Mouse (Mus musculus) E14TG2a.4 (cell line): ENCODE measurements around the gene Gm49318.

Source experiments
- H3K27me3 ChIP-seq: 2 replicates; pipeline ENCODE4 v1.6.1; 2014; ENCODE audit warnings: low read length, control low read depth; ENCODE audit not compliant: insufficient read depth
- H3K36me3 ChIP-seq: 2 replicates; pipeline ENCODE4 v1.6.1; 2014; ENCODE audit warnings: low read length, control low read depth; ENCODE audit not compliant: insufficient read depth
- H3K4me1 ChIP-seq: replicated peaks from 2 replicates; pipeline ENCODE4 v1.6.1; 2014; ENCODE audit warnings: low read depth, low read length, control low read depth
- H3K4me3 ChIP-seq: replicated peaks from 2 replicates; pipeline ENCODE4 v1.5.1; 2014; ENCODE audit warnings: mild to moderate bottlenecking, low read length
- H3K9me3 ChIP-seq: 2 replicates; pipeline ENCODE4 v1.6.1; 2014; ENCODE audit warnings: low read length, control low read depth
- CTCF ChIP-seq: conservative IDR thresholded peaks from 2 replicates; pipeline ENCODE4 v1.5.1; 2014; ENCODE audit warnings: low read length
- NANOG ChIP-seq: IDR thresholded peaks from 2 replicates; pipeline ENCODE4 v1.6.1; 2014; ENCODE audit warnings: borderline replicate concordance, low read length, mixed read lengths
- POU5F1 ChIP-seq: IDR thresholded peaks from 2 replicates; pipeline ENCODE4 v1.6.1; 2014; ENCODE audit warnings: low read length, borderline replicate concordance

Gm49318 gene

GRCm38 (mm10) chr9:22030386-22030785, 40.7 kb downstream of the Gm49318 start:
- peaks cover 58% of the 10 kb centered on the region for H3K4me1 ChIP-seq
- 0 out of 2 replicates have a peak, but pooled peaks cover 2% of the 10 kb centered on the region for H3K9me3 ChIP-seq
- peaks cover 41% of the 10 kb centered on the region for H3K36me3 ChIP-seq
- no peak for TF ChIP-seq NANOG
- no peak for TF ChIP-seq CTCF
- TF ChIP-seq POU5F1 = no peak
- no peak overlapping the region for H3K4me3 ChIP-seq
- H3K27me3 ChIP-seq = no peaks in the 10 kb centered on the region

- H3K4me3 ChIP-seq = no peak overlapping the region
- 0 out of 2 replicates have a peak, but pooled peaks cover 2% of the 10 kb centered on the region for H3K9me3 ChIP-seq
- H3K36me3 ChIP-seq = peaks cover 42% of the 10 kb centered on the region
- no peak for TF ChIP-seq NANOG
- TF ChIP-seq POU5F1 = no peak
- no peak for TF ChIP-seq CTCF
- no peaks in the 10 kb centered on the region for H3K27me3 ChIP-seq
- peaks cover 53% of the 10 kb centered on the region for H3K4me1 ChIP-seq
Observed at GRCm38 (mm10) chr9:22028467-22028866, 42.6 kb downstream of the Gm49318 start.

DNA sequence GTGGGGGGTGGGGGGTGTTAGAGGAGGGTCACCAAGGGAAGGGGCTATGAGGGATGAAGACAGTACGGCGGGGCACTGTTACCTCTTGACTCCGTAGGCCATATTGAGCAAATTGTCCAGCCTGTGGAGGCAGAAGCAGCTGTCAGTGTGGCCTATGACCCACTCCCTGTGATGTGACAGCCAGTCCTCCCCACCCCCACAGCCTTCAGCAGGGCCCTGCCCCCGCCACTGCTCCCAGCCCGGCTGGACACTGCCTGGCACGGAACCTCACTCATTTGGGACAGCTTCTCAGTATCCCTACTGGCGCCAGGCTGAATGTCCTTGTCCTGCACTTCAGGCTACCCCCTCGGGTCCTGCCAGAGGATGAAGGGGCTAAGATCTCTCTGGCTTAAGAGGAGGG, 46.5 kb downstream of the Gm49318 start:
- H3K36me3 ChIP-seq = peaks cover 22% of the 10 kb centered on the region
- H3K4me3 ChIP-seq = no peak overlapping the region
- TF ChIP-seq CTCF (no peak), POU5F1 (no peak), NANOG (no peak)
- peaks cover 40% of the 10 kb centered on the region for H3K4me1 ChIP-seq
- H3K27me3 ChIP-seq = 0 out of 2 replicates have a peak, but pooled peaks cover 2% of the 10 kb centered on the region
- no peaks in the 10 kb centered on the region for H3K9me3 ChIP-seq

DNA sequence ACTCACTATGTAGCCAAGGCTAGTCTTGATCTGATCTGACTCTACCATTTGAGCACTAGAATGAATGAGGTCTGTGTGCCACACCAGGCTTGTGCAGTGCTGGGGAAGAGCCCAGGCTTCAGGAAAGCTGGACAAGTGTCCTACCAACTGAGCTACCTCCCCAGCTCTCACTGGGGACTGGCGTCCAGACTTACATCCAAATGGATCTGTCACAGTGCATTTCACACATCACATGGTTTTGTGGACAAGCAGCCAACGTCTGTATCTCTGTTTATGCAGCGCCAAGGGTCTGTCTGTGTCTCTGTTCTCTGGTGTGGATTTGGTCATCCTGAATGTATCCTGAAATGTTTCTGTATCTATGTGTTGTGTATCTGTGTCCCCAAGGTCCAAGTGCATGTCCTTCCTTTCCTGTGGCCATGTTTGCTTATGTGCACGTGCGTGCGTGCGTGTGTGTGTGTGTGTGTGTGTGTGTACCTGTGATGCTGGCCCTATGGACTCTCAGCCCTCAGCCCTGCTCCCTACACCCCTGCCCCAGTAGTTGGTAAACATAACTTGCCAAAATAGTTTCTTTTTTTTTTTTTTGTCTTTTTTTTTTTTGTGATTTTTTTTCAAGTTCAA, 53.7 kb downstream of the Gm49318 start:
- Histone ChIP-seq H3K4me1 (peaks cover 64% of the 10 kb centered on the region), H3K9me3 (no peaks in the 10 kb centered on the region), H3K27me3 (0 out of 2 replicates have a peak, but pooled peaks cover 5% of the 10 kb centered on the region), H3K4me3 (no peak overlapping the region), H3K36me3 (peaks cover 30% of the 10 kb centered on the region)
- no peak for TF ChIP-seq CTCF
- TF ChIP-seq NANOG = no peak
- no peak for TF ChIP-seq POU5F1

GRCm38 (mm10) chr9:22016245-22016644, 54.8 kb downstream of the Gm49318 start:
- peak overlapping the region; percentile 41; the same call in 1 of the 2 replicates for H3K4me3 ChIP-seq
- no peak for TF ChIP-seq CTCF
- TF ChIP-seq NANOG = no peak
- TF ChIP-seq POU5F1 = no peak
- H3K9me3 ChIP-seq = no peaks in the 10 kb centered on the region

DNA sequence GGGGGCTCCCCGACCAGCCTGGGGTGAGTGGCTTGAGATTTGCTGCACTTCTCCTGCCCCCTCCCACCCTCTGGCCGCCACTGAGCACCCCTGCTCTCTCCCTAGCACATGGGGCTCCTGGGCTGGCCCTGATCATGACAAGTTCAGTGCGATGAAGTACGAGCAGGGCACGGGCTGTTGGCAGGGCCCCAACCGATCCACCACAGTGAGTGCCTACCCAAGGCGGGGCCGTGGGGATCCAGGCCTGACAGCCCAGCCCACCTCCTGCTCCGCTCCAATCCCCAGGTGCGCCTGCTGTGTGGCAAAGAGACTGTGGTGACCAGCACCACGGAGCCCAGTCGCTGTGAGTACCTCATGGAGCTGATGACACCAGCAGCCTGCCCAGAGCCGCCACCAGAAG, 58.3 kb downstream of the Gm49318 start:
- Histone ChIP-seq H3K4me3 (peak overlapping the region; percentile 49), H3K9me3 (no peaks in the 10 kb centered on the region), H3K36me3 (peaks cover 75% of the 10 kb centered on the region), H3K4me1 (peaks cover 89% of the 10 kb centered on the region), H3K27me3 (no peaks in the 10 kb centered on the region)
- no peak for TF ChIP-seq NANOG
- no peak for TF ChIP-seq POU5F1
- no peak for TF ChIP-seq CTCF

More at GRCm38 (mm10) chr9:22016245-22016644, 54.8 kb downstream of the Gm49318 start:
- Histone ChIP-seq H3K27me3 (0 out of 2 replicates have a peak, but pooled peaks cover 5% of the 10 kb centered on the region), H3K4me1 (peaks cover 74% of the 10 kb centered on the region), H3K36me3 (peaks cover 40% of the 10 kb centered on the region)

- no peaks in the 10 kb centered on the region for H3K27me3 ChIP-seq
- H3K4me1 ChIP-seq = peaks cover 90% of the 10 kb centered on the region
- H3K9me3 ChIP-seq = no peaks in the 10 kb centered on the region
- H3K4me3 ChIP-seq = no peak overlapping the region
- H3K36me3 ChIP-seq = peaks cover 92% of the 10 kb centered on the region
- TF ChIP-seq NANOG (no peak), POU5F1 (no peak), CTCF (no peak)
Observed at GRCm38 (mm10) chr9:22011055-22011454, 60.0 kb downstream of the Gm49318 start.

GRCm38 (mm10) chr9:22004546-22004945, 66.5 kb downstream of the Gm49318 start:
- TF ChIP-seq CTCF (no peak), POU5F1 (no peak)
- Histone ChIP-seq H3K4me1 (peaks cover 64% of the 10 kb centered on the region), H3K4me3 (peak overlapping the region; percentile 95), H3K36me3 (peaks cover 60% of the 10 kb centered on the region), H3K27me3 (no peaks in the 10 kb centered on the region), H3K9me3 (no peaks in the 10 kb centered on the region)

DNA sequence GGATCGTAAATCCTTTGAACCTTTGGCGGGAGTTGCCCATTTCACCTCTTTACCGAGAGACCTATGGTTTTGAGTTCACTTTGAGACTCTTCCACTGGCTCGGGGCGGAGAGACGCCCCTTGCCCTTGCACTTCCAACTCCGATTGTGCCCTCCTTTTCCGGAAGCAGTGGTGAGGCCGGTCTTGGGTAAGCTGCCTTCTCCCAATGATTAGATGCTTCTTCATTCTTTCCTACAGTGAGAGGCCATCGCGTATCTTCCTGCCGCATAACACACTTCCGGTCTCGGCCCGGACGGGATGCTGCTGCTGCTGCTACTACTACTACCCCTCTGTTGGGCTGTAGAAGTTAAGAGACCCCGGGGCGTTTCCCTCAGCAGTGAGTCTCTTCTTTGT, 67.9 kb downstream of the Gm49318 start:
- H3K4me3 ChIP-seq = peak overlapping the region; percentile 95
- H3K9me3 ChIP-seq = no peaks in the 10 kb centered on the region
- peaks cover 55% of the 10 kb centered on the region for H3K4me1 ChIP-seq
- no peak for TF ChIP-seq CTCF
- TF ChIP-seq POU5F1 = no peak
- no peak for TF ChIP-seq NANOG
- no peaks in the 10 kb centered on the region for H3K27me3 ChIP-seq
- peaks cover 46% of the 10 kb centered on the region for H3K36me3 ChIP-seq
